Mouse (Mus musculus) layer of hippocampus, postnatal 10 days (tissue): Measurements from ENCODE around the gene Jsrp1. TPM values are rescaled to one million over a fixed set of nuclear protein-coding genes. Genes with fewer than 3 reads are reported as not detected.

Experiments
- DNase-seq, 2 experiments: peaks; one replicate each; pipeline ENCODE4 v3.0.0; 2021; ENCODE audit warnings: low spot score in 2 of 2
- total RNA-seq, 2 experiments: library from RNA; stranded (reverse); gene quantifications; 2 replicates each; pipeline ENCODE4 v1.2.3; 2021

Gene Jsrp1
- total RNA-seq, 2 experiments from 2014 or later, result 1.4 TPM

- no peak for DNase-seq
These were observed 782 bp downstream of the Jsrp1 start for GRCm38 (mm10) chr10:80812391-80813041.

DNA sequence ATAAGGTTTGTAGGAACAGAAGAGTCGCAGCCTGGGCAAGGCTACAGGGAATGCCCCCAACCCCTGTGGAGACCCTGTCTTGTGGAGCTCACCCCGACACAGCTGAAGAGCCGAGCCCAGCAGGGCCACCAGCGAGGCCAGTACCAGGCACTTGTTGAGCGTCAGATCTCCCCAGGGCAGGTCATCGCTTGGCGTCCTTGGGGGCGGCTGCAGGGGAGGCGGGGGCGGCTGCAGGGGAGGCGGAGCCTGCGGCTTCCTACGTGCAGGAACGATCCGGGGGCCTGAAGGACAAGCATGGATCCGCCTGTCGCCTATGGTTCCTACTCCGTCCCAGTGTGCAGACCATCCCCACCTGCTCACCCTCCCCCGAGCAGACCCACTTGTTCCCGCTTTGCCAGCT lies 3.2 kb downstream of the Jsrp1 start:
- DNase-seq, result no peak

DNA sequence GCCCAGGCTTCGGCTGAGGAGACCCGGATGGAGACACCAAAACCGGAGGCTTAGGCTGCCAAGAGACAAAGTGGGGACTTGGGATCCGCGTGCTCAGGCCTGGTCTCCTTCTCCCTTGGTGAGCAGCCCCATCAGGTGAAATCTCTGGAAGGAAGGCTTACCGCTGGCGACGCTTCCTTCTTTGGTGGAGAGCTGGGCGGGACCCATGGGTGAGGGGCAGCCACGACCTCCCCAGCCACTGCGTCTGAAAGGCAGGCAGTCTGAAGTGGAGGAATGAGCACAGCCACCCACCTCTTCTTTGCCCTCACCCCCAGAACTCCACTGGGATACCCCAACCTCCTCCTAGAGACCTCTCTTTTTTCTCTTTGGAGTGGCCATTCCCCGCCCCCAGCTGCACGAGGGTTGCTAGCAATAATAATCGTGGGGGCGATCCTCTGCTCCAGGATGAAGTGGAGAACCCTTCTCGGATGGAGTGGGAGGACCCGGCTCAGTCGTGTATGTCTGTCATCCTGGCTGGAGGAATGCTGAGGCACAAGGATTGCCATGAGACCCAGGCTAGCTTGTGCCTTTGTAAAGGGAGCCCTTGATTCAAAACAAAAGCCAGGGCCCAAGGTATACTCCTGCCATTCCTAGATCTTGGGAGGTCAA lies 4.2 kb downstream of the Jsrp1 start:
- DNase-seq, result no peak

GRCm38 (mm10) chr10:80808099-80808984 lies 5.0 kb downstream of the Jsrp1 start:
- no peak for DNase-seq

GRCm38 (mm10) chr10:80807057-80807627 lies 6.2 kb downstream of the Jsrp1 start:
- DNase-seq, result peak; percentile 74 to 80

GRCm38 (mm10) chr10:80806341-80807056 lies 6.8 kb downstream of the Jsrp1 start:
- DNase-seq, result no peak

GRCm38 (mm10) chr10:80805925-80806324 lies 7.4 kb downstream of the Jsrp1 start:
- peak; percentile 86 to 87 for DNase-seq

DNA sequence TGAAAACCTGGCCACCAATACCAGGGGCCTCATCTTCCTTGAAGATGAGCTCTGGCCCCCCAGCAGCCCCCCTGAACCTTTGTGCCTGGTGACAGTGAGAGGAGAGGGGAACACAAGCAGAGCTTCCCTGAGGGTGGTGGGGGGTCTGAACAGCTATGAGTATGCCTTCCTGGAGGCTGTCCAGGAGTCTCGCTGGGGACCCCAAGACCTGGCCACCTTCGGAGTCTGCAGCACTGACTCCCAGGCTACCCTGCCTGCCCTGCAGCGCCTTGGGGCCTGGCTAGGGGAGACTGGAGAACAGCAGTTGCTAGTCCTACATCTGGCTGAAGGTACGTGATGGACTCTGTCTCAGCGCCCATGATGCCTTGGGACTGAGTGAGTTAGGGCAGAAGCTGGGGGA lies 8.0 kb downstream of the Jsrp1 start:
- peak in 1 of 2 experiments; percentile 20 for DNase-seq

- no peak for DNase-seq
These were observed 8.4 kb downstream of the Jsrp1 start, which contains the start of gene Amh for GRCm38 (mm10) chr10:80804916-80805315. Gene Amh, plus strand, starts transcription at chr10:80805243.

DNA sequence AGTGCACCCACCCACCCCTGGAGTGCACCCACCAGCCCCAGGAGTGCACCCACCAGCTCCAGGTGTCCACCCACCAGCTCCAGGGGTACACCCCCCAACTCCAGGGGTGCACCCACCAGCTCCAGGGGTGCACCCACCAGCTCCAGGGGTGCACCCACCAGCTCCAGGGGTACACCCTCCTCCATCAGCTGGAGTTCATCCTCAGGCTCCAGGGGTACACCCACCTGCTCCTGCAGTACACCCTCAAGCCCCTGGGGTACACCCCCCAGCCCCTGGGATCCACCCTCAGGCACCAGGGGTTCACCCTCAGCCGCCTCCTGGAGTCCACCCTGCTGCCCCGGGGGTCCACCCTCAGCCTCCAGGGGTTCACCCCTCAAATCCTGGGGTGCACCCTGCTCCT lies 9.0 kb downstream of the Jsrp1 start:
- no peak for DNase-seq

GRCm38 (mm10) chr10:80802996-80803395 lies 10.3 kb downstream of the Jsrp1 start:
- no peak for DNase-seq

DNA sequence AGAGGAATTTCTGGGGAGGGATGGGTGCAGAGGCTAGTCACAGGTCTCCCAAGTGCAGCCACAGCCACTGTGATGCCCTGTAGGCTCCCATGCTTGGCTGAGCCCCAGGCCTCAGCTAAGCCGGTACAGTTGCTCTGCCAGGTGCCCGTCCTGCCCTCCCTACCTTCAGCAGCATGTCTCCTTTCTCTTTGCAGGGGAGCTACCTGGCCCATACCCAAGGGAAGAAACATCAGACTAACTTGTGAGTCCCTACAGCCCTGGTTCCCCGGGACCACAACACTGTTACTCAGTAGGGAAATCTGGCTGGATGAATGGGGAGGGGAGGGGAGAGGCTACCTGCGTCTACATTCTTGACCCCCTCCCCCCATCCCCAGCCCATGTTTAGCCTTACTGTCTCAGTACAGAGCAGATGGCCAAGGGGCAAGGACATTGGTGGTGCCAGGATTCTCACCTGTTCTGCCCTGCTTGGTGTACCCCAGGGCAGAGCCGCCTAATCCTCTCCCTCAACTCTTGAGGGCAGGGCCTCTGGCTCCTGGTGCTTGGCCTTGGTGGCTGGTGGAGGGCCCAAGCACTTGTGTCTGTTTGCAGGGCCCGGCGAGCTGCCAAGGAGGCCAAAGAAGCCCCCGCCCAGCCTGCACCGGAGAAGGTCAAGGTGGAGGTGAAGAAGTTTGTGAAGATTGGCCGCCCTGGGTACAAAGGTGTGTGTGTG lies 10.9 kb downstream of the Jsrp1 start:
- DNase-seq, result no peak

DNA sequence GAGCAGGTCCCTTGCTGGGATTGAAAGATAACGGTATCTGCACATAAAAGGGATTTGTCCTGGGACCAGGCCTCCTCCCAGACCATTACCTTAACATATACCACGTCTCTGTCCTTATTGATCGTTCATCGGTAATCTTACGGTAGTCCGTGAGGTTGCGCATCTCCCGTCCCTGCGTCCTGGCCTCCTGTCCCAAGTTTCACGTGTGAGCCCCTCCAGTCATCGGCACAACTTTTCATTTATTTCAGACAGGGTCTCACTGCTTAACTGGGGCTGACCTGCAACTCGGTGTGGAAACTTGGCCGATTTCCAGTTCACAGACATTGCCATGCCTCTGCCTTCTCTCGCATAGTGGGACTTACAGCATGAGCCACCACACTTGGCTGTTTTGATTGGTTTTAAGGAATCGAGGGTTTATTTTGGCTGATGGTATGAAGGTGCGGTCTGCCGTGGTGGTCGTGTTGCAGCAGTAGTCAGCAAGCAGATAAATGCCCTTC lies 14.2 kb downstream of the Jsrp1 start:
- DNase-seq, result no peak

GRCm38 (mm10) chr10:80798150-80799006 lies 14.9 kb downstream of the Jsrp1 start, which contains the start of the genes Sf3a2 and Plekhj1:
Gene Sf3a2, plus strand, starts transcription at chr10:80798198.
Gene Plekhj1, minus strand, starts transcription at chr10:80798626.
- peak; percentile 97 to 98 for DNase-seq

DNA sequence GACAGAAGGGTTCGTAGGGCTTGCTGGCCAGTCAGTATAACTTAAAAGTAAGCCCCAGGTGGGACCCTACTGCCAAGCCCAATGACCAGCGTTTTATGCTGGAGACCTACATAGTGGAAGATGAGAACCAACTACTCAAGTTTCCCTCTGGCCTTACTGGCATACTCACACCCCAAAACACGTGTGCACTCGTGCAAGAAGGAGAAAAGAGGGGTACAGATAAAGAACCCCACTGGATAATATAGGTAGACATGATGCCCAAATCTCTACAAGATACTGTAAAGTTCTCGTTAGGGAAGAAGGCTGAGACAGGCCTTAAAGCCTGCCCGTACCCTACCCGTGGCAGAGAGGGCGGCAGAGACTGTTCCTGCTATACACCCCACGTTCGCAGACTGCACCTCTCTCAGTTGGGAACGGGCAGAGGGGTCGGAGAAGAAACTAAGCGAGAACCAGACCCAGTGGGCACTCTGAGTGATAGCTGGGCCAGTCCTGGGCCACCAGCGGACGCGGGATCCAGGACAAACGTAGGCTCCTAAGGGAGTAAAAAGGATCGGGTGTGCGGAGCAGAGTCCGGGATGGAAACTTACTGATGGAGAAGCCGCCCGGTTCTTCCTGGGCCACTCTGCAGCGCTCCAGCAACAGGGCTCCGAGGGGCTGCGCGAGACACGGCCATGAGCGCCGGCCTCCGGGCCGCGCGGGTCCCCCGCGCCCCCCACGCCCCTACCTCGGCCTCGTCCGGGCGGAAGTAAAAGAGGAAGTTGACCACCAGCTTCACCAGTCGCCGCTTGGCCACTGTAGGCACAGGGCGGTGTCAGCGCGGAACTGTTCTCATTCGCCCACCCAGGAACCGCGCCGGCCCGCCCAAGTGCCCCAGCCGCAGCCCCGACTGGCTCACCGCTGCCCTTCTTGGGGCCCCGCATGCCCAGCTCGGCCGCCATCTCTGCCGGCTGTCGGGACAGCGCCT lies 15.8 kb downstream of the Jsrp1 start:
- DNase-seq, result no peak

GRCm38 (mm10) chr10:80796307-80796848 lies 16.9 kb downstream of the Jsrp1 start:
- DNase-seq, result no peak

DNA sequence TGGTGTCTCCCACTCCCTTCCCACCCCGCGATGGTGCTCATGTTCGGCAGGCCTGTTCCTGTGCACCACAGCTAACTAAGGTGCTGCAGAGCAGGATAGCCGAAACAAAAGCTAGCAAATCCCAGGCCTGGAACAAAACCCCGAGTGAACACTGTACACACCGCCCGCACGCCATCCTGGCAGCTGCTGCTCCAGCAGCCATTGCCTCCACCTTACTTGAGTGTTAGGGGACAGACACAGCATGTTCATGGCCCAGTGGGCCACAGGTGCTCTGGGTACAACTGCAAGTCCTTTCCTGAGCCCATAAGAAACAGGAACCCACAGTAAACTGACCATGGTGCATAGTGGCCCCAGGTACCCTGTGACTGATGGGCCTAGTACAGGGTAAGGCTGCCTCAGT lies 18.5 kb downstream of the Jsrp1 start:
- DNase-seq, result no peak

DNA sequence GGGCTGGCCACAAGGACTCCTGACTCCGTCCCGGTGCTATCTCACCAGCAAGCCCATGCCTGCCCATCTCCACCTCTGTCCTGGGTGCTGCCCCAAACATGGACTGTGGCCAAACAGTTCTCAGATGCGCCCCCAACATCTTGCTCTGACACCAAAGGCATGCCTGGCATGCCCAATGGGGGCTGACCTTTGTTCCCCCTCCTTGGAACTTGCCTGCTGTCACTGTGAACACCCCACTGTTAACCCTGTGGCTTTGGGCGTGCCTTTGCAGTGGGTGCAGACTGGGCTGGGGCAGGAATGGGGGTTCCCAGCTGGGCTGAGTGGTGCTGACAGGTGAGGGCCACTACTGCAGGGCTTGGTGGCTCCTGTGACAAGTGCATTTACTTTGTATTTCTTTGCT lies 19.5 kb downstream of the Jsrp1 start:
- DNase-seq, result no peak
